Mouse (Mus musculus): ENCODE measurements at regions not wholly inside any gene's neighbourhood (a gene's known extent, or its start where the extent isn't known, plus 50 kb on each side); places are given as distances from the start of the nearest gene placed in this dataset.
"Not testable (repeated sequence)": the region's sequence is repeated elsewhere in the genome, so short reads cannot be mapped to it uniquely, and the experiment has no call there.

DNA sequence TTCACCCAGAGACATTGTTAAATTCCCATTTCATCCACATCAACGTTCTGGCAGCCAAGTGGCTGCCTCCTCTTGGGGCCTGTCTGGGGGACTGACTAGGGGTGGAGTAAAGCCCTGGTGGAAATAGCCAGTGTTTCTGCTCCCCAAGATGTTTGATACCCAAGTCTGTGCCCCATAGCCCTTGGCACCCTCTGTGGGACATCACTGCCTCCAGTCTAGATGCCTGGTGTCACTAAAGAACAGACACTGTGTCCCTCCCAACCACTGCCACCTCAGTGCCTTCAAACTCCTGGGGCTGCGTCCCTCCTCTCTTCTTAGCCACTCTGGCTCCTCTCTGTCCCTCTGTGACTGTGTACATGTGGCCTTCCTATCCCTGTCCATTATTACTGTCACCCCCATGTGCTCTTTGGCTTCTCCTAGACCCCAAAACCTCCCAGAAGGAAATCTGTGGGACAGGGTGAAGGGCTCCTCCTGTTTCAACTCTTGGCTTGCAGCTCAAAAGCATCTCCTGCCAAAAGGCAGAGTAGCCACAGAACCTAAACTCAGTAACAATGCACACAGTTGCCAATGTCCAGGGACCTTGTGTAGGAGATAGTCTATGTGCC lies 224.8 kb upstream of the Irx4 start:
- no peak for DNase-seq (ENCODE audit: low spot score in 2 of 2)

DNA sequence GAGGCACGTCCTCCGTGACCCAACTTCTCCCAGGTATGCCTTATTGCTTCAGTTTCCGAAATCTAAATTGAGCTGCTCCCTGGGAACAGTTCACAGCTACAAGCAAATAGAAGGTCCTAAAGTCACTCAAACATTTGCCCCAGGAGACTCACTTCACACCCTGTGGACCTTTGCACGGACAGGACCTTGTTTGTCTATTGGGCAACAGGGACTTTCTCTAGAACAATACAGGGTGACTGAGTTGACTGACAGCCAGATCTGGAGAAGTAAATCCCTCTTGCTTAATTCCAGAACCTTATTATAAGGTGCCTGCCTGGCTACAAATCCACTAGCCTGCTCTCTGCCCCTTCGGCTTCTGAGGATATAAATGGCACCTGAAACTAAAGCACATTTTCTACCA lies 220.5 kb upstream of the Irx4 start:
- DNase-seq (ENCODE audit: low spot score in 2 of 2) = no peak

DNA sequence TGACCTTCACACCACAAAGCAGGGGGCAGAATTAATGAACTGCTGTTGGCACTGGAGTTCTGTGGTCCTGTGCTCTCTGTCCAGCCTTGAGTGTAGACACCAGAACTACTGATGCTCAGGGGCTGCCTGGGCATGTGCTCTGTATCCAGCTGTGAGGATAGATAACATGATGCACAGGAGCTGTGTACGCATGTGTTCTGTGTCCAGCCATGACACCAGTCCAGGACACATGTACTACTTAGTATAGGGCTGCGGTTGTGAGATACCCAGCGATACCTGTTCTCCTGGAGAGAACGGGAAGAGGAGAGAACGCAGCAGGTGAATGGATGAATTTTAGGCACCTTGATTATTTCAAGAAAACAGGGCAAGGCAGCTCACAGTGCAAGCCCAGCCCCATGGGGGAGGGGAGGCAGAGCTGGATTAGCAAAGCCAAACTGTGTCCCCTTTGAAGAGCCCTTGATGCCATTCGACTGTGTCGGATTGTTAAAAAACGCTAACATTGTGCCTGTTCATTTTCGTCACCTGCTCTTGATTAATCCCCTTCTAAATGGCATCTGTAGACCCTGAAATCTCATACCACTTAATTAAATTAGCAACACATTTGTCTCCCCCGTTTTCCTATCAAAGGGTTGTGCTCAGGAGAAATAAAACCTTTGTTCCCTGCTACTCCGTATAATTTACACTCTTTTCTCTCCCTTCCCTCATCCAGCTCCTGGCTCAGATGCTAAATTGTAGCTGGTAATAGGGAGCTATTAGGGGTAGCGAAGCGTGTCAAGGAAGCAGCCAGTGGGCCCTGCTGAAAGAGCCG lies 218.8 kb upstream of the Irx4 start:
- no peak for DNase-seq (ENCODE audit: low spot score in 2 of 2)

DNA sequence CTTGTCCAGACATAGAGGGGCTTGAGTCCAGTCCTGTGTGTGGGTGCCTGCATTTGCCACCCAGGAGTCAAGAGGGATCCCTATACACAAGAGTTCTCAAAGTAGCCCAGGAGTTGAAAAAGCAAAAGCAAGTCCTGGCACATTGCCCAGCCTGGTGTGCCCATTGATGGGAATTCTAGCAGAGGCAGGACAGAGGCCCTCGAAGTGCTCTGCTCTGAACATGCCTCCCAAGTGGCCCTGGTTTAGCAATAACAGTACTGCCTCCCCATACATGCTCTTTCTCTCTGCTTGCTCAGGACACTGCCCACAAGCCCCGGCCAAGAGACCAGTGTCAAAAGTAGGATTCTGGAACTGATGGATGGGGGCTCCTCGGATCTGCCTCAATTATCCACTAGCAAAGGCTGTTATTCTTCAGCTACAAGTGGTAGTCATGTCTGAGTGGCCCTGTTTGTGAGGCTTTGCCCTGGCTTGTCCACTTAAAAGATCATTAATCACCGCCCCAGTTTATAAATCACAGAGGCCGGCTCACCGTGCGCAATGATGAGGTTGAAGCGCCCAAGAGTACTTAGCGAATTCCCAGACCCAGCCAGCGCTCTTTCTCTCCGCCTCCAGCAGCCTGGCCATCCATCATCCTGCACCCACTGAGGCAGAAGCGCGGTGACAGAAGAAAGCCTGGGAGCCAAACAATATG lies 190.3 kb upstream of the Irx4 start:
- DNase-seq (ENCODE audit: low spot score in 2 of 2) = no peak

DNA sequence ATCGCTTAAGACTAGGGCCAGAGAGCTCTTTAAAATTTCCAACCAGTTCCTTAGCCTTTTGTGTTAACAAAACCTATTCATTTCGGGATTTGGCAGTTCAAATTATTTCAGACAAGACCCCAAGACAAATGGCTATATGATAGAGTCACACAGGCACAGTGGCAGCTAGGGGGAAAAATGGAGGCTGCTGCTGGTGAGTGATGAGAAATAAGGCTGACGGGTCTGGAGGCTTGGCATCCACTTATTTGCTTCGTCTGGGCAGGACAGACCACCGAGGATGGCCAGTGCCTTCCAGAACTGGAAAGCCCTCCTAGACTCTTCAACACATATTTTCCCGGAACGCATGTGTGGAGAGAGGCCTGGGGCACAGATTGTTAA lies 189.8 kb upstream of the Irx4 start:
- no peak for DNase-seq (ENCODE audit: low spot score in 2 of 2)

DNA sequence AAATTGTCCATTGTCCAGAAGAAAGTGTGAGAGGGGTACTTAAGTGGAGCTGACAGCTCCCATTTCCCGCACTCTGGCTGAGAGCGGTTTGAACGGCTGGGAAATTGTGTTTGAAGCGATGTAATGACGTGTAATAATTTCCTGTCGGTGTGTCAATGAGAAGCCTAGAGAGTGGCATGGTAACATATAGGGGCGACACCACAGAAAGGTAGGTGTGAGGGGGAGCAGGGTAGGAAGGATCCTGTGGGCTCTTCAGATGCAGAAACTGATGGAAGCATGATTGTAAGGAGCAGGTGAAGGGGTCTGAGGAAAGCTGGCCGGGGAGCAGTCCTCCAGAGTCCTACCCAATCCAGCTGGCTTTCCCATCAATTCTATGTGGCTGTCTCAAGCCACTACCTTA lies 189.2 kb upstream of the Irx4 start:
- DNase-seq (ENCODE audit: low spot score in 2 of 2) = no peak

DNA sequence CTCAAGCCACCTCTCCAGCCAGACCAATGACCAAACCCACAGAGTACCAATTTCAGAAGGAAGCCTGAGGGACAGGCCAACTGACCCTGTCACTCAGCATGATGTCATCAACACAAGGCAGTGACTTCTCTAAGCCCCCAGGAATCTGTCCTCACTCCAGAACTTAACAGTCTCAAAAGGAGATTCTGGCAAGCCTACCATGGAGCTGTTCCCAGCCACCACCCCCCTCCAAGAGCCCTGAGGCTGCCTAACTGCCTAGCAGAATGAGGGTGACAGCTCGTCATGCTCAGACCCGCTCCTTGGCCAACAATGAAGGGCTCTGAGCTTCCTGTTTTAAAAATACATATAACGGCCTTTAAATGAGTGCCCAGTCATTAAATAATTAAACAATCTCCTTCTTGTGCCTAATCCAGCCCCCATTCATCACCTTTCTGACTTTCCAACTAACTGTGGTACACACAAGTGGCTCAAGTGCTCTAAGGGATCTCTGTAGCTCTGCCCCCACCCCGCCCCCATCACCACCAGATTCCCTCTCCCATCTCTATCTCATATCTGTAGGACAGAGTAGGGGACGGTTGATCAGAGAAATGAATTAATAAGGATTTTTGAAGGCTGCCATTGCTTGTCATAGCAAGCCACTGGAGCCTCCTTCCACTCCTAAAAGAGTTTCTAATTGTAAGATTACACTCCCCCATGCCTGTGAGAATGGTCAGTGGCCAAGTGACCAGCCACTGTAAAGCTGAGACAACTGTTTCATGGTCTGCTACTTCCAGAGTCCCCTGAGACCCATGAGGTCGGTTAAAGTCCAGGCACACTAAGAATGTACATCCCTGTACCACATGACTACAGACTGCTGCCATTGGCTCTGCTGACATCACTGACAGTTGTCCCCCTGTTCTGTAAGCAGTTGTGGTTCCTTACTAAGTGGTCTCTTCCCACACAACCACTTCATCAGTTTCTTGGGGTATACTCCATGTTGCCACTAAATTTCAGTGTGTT lies 188.1 kb upstream of the Irx4 start:
- no peak for DNase-seq (ENCODE audit: low spot score in 2 of 2)

DNA sequence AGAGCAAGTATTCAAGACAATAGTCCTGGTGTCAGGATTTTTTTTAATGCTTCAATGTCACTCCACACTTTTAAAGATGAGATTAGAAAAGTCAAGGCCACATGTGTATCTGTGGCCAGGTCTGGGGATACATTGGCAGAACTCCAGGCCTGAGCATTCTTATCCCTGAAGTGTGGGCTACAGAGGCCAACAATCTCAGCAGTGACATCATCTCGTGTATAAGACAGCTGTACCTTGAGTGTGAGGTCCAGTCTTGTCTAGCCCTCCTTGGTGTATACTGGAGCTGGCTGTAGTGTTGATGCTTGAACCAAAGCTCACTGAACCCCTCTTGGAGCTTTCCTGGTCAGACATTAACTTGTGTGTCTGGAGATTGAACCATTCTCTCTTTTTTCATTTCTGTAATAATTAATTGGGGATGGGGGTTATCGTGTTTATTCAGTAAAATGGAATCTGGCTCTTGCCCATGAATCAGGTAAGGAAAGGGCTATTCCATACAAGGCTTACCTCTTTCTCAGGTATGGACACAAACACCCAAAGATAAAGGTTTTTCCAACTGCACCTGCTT lies 182.3 kb upstream of the Irx4 start:
- DNase-seq (ENCODE audit: low spot score in 2 of 2) = no peak

DNA sequence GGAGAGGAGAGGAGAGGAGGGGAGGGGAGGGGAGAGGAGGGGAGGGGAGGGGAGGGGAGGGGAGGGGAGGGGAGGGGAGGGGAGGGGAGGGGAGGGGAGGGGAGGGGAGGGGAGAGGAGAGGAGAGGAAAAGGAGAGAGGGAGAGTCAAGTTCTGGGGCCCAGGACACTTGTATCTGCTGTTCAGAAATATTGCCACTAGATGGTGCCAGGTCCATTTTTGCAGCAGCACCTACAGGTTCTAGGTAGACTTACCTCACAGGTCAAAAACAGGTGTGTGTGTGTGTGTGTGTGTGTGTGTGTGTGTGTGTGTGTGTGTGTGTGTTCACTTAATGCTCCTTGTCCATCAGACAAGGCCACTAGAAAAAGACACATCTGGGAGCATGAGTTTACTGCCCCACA lies 172.5 kb upstream of the Irx4 start:
- DNase-seq (ENCODE audit: low spot score in 2 of 2) = not testable (repeated sequence)

DNA sequence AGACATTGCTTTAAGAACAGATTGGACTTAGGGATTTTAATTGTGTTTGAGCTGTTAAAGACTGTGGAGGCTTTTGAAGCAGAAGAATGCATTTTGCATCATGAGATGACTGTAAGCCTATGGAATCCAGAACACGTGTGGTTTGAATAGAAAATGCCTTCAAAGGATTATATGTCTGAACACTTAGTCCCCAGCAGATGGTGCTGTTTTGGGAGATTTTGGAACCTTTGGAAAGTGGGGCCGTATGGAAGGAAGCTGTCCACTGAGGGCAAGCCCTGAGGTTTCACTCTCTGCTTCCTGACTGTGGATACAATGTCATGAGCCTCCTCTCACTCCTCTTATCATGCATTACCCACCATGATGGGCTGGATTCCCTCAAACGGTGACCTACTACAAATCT lies 168.4 kb upstream of the Irx4 start:
- no peak for DNase-seq (ENCODE audit: low spot score in 2 of 2)

DNA sequence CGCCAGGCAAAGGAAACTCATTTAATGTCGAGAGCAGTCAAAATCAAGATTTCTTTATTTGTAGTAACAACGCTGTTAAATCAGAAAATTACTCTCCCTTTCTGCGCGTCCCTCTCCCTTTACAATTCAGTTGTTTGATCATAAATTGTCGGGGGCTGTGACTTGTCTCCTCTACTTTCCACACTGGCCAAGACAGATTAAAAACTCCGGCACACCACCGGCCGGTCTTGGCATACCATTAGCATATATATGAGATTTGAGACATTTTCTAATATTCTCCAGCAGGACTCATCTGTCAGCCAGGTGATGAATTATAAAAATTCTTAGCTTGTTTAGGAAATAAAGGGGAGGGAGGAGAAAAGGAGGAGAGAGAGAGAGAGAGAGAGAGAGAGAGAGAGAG lies 162.8 kb upstream of the Irx4 start:
- no peak for DNase-seq (ENCODE audit: low spot score in 2 of 2)

DNA sequence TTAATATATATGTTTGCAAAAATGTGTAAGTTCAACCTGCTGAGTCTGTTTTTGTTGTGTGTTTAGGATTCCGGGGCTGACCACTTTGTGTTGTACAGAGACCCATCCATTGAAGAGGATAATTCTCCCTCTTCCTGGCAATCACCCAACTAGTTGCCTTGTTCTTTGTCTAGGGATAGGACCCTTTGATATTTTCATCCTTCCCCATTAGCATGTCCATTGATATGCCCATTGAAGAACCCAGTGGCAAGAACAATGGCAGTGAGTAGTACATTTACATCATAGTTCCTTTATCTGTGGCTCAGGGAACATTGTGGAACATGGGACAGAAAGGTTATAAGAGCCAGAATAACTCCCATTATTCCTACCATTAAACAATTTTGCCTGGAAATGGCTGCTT lies 160.9 kb upstream of the Irx4 start:
- DNase-seq (ENCODE audit: low spot score in 2 of 2) = no peak

DNA sequence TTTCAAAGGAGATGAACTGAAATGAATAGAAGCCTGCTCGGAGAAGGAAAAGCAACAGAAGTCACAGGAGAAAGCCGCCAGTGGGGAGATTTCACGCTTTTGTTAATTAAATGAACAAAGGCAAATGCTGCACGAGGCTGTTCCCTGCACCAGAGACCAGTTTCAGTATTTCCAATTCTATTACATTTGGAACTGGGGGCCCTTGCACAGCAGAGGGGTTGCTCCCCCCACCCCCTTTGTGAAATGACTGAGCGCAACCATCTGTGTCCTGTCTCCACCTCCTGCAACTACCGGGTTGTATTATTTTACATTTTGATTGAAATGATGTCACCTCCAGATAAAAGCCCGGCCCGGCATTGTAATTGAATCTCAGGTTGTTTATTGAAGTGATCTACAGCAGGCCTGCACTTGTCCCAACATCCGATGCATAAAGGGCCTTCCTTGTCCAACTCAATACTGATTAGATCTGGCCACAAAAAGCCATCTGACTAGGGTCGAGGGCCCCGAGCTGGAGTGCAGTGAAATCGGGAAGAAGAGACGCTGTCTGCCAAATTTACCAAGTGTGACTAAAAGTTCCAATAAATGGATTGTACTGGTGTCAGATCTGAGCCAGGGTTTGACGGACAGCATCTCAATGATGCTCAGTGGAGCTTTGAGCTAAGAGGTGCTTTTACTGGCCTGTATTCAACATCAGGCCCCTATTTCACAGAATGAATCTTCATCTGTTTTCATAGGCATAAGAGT lies 152.9 kb upstream of the Irx4 start:
- no peak for DNase-seq (ENCODE audit: low spot score in 2 of 2)

DNA sequence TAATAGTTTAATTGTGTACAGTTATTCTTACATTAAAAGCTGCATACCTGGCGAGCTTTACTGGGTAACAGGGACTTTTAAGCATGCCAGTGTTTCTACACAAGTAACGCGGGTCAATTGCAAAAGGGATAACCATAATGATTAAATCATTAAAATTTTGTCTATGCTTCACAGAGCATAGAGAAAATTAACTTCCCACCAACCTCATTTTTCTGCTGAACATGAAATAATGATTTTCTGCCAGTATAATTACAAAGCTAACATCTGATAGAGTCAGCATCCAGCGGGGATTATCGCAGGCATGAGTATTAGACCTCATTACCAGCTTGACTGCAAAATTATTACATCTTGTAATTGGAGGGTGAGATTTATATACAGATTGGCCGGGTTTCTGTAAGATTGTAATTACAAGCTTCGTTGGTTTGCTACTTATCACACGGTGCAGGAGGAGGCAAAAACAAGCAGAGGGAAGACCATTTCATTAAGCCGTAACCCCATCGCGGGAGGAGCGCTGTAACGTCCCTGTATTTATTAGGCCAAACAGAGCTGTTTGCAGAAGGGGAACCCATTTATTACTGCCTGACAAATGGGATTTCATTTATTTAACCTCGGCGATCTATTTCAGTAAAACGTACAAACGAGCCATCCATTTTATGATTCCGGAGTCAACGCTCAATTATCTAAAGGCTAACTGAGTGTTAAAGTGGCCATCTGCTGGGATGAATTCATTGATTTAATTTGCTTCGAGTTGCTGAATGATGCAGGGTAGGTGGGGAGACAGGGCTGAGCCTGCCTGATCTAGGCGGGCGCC lies 143.3 kb upstream of the Irx4 start:
- DNase-seq (ENCODE audit: low spot score in 2 of 2) = no peak

DNA sequence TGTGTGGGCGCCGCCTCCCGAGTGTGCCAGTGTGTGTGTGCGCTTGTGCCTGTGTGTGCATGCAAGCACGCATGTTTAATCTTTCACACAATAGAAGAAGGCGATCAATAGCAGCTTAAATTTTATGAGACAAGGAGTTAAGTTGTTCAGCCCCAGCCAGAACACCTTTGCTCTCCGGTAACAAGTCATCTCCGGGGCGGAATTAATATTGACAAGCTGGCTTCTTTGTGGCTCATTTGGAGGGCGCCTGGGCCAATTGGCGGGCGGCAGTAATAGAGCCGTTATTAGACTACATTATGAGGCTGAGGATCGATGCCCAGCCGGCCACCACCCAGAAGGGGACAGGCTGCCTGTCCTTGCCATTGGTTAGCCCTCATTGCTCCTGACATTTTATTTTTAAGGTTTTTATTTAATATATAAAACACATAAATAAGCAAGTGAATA lies 142.6 kb upstream of the Irx4 start:
- DNase-seq (ENCODE audit: low spot score in 2 of 2) = peak in 1 of 2 experiments; percentile 6

DNA sequence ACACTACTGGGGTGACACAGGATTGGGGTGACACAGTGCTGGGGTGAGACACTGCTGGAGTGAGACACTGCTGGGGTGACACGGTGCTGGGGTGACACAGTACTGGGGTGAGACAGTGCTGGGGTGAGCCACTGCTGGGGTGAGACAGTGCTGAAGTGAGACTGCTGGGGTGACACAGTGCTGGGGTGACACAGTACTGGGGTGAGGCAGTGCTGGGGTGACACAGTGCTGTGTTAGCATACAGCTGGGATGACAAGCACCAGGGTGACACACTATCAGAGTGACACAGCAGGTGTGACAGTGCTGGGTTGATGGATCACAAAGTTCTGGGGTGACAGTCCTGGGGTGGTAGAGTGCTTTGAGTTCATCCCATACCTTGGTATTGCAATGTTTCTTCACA lies 137.3 kb upstream of the Irx4 start:
- DNase-seq (ENCODE audit: low spot score in 2 of 2) = no peak

DNA sequence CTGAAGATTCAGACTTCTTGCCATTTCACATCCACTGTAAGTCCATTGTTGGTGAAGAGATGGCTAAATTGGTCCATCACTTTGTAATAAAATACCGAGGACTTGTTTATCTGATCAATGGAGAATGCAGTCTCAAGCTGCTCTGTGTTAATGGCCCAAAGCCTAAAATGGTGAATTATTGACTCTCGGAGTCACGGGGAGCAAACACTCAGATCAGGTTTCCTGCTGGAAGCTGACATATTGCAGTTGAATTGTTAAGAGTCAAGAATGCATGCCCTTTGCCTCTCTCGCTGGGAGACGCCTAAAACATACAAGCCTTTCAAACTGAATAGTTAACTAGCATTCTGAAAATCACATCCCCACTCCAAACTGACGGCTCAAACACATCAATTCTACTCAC lies 129.0 kb upstream of the Irx4 start:
- no peak for DNase-seq (ENCODE audit: low spot score in 2 of 2)

DNA sequence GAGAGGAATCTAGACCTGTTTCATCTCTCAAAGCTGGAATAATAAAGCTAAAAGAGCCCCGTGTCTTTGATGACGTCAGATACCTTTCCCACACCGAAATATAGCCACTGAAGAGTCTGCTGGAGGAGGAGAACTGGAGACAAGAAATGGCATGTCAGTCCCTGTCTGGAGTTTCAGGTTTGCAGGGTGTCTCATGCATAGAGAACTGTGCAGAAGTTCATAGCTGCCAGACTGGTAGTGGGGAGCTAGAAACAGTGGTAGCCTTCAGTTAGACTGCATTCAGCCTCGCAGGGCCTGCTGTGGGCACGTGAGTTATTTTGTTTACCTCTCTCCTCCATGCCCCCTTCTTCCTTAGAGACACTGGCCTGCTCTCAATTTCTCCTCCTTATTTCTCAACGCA lies 127.5 kb upstream of the Irx4 start:
- DNase-seq (ENCODE audit: low spot score in 2 of 2) = no peak

DNA sequence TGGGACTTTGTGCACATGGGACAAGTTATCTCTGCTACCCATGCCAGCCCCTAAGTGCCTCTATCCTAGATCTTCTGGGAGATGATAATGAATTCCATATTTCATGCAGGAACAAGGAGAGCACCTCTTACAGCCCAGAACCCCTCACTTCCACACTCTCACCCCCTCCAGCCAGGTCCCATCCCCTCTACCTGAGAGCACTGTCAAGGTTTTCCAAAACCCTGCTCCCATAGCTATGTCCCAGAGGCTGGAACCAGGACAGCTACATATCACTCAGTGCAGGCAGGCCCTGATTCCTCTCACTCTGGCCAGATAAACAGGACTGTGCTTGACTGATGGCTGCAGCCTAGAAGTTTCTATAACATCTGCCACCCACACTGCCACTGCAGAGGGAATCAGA lies 125.3 kb upstream of the Irx4 start:
- no peak for DNase-seq (ENCODE audit: low spot score in 2 of 2)

DNA sequence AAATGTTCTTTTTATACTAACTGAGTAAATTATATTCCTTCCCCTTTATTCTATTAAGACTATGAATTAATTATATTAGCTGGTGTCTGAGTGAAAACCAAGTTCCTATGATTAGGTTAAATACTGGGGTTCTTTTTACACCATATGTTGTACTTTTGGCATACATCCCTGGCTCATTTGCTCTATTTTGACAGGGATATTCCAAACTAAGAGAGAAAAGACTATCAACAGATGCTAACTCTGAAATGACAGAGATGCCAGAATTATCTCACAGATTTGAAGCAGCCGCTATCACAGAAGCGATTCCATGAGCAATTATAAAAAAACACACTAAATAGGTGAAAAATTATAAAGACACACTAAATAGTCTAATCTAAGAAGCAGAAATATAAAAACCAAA lies 119.0 kb upstream of the Irx4 start:
- no peak for DNase-seq (ENCODE audit: low spot score in 2 of 2)

Data from right cerebral cortex, postnatal 36 days (tissue).